Mouse (Mus musculus): ENCODE results near the gene Myt1l. TPM values are rescaled to one million over a fixed set of nuclear protein-coding genes. Genes with fewer than 3 reads are reported as not detected.

Myt1l gene
- total RNA-seq, 1 experiment from 2014 or later: not detected

- no peak for ATAC-seq (replicated peaks; ENCODE audit: low read depth, poor library complexity, severe bottlenecking)
Observed at GRCm38 (mm10) chr12:29938376-29939041, 410.3 kb downstream of the Myt1l start.

DNA sequence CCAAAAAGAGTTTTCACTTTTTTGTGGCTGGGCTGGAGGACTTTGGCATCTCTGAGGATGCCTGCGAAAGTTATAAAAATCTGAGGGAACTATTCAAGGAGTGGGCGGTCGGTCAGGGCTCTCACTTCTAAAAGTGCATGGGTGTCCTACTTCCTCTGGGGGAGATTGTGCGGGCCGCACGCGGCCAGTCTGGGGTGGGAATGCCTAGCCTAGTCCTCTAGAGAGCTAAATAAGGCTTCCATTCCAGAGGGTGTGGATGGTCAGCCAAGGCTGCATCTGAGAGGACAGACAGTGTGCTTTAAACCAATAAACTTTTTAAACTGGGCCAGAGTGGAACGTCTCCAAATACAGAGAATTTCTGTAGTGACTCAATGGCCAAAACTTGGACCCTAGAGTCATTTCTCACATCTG lies 411.1 kb downstream of the Myt1l start:
- no peak for ATAC-seq (replicated peaks; ENCODE audit: low read depth, poor library complexity, severe bottlenecking)

- no peak for ATAC-seq (replicated peaks; ENCODE audit: low read depth, poor library complexity, severe bottlenecking)
Observed at GRCm38 (mm10) chr12:29942435-29942834, 414.3 kb downstream of the Myt1l start.

GRCm38 (mm10) chr12:29944650-29945049 lies 416.5 kb downstream of the Myt1l start:
- no peak for ATAC-seq (replicated peaks; ENCODE audit: low read depth, poor library complexity, severe bottlenecking)

DNA sequence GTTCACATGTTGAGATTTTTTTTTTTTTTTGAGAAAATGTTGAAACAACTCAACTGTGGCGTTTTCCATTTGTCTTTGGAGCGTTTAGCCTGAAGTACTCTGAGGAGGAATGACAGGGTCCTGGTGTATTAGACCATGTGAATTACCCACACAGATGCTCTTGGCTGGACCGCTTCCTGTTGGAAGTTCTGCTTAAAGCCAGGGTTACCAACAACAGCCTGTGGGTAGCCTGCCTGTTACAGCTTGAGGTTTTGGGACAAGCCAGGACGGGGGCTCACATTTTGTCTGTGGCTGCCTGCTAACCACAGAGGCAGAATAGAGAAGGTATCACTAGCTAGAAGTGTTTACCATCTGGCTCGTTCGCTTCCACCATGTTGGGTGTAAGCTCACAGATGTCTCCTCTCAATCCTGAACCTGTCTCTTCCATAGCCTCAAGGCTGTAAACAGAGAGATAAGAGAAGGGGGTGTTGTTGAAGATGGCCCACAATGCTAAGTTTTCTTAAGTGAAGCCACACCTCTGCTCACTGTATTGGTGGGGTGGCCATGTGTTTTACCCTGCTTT lies 417.1 kb downstream of the Myt1l start:
- ATAC-seq (replicated peaks; ENCODE audit: low read depth, poor library complexity, severe bottlenecking): no peak

DNA sequence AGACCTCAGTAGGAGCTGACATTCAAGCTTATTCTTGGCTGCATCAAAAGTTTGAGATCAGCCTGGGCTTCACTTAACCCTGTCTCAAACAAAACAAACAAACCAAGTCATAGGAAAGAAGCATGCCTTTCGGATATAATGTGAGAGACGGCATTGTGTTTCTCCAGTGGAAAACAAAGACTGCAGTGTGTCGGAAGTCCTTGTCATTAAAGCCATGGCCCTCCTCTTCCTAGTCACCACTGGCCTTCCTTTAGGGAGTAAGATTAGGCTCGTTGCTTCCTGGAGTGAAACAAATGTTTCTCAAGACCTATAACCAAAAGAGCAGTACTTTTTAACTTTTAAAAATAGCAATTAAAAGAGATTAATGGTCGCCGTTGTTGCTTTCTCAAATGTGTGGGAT lies 422.9 kb downstream of the Myt1l start:
- no peak for ATAC-seq (replicated peaks; ENCODE audit: low read depth, poor library complexity, severe bottlenecking)

DNA sequence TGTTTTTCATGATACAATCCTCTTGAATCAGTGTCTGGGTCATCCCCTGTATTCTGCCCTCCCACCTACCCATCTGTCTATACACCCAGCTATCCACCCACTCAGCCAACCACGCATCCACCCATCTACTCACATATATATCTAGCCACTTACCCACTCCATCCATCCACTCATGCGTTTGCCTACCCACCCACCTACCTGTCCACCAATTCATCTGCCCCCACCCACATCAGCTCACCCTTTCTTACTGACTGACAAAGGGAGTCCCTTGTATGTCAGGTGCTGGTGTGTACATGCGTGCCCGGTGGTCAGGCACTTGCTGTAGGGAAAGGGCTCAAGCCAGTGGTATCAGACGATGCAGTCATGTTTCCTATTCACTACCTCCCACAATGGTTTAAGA lies 423.3 kb downstream of the Myt1l start:
- no peak for ATAC-seq (replicated peaks; ENCODE audit: low read depth, poor library complexity, severe bottlenecking)

GRCm38 (mm10) chr12:29952102-29952501 lies 423.9 kb downstream of the Myt1l start:
- no peak for ATAC-seq (replicated peaks; ENCODE audit: low read depth, poor library complexity, severe bottlenecking)

DNA sequence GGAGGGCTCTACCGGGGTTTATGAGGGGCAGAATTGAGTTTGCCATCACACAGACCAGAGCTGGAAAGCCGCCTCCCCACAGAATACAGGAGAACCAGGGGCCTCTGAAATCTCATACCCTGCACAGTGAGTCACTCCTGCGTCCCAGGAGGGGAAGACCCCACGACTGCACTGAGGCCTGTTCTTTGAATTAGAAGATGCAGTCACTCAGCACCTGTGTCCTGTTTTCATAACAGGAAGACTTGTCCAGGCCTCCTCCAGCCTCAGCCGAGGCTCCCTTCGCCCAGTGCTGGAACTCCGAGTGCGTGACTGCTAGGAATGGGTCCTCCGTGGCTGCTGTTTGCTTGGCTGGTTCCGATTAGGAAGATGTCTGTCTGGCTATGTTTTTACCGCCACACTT lies 425.8 kb downstream of the Myt1l start:
- no peak for ATAC-seq (replicated peaks; ENCODE audit: low read depth, poor library complexity, severe bottlenecking)

DNA sequence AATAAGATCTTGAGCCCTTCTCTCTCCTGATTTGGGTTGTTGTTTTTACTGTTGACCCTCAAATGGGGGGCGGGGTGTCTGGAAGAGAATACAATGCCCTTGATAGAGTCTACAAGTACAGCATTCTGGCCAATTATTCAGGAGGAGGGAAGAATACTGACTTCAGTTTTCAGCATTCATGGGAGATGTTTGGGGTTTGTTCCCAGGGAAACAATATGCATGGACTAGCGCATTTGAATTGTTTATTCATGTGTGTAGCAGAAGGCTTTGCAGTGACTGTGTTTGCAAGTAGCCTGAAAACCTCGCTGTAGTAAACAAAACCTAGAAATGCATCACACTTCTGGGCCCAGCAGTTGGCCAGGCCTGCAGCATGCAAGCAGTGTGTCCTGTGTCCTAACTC lies 426.3 kb downstream of the Myt1l start:
- no peak for ATAC-seq (replicated peaks; ENCODE audit: low read depth, poor library complexity, severe bottlenecking)

DNA sequence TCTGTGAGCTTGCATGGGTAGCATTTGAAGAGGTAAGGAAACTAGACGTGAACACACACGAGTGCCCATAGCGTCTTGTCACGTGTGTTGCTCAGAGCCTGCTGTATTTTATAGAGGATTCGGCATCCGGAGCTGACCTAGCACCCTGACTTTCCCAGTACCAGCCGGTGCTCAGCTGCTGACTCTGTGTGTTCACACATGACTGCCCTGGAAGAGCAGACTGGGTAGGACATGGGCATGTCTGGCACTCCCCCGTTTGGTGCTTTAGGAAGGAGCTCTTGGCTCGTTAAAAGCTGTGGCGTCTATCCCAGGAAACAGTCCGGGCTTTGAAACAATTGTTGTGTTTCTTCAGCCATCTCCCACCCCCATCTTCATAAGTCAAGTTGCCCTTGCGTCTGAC lies 428.8 kb downstream of the Myt1l start:
- no peak for ATAC-seq (replicated peaks; ENCODE audit: low read depth, poor library complexity, severe bottlenecking)

DNA sequence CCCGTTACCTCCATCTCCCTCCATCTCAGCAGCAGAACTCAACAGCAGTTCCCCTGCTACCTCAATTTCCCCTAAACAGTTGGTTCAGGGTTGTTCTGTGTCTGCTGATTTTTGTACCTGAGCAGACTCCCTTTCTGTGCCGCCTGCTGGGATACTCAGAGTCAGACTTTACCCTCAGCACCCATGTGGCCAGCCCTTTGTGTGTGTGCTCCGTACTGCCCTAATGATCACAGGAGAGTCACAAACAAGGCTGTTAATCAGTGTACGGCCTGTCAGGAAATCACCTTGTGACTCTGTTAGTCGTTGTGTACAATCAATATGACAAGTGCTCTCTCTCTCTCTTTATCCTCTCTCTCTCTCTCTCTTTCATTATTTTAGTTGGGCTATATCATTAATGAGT lies 430.5 kb downstream of the Myt1l start:
- ATAC-seq (replicated peaks; ENCODE audit: low read depth, poor library complexity, severe bottlenecking): no peak

- ATAC-seq (replicated peaks; ENCODE audit: low read depth, poor library complexity, severe bottlenecking): no peak
Observed at GRCm38 (mm10) chr12:29961041-29961440, 432.9 kb downstream of the Myt1l start.

DNA sequence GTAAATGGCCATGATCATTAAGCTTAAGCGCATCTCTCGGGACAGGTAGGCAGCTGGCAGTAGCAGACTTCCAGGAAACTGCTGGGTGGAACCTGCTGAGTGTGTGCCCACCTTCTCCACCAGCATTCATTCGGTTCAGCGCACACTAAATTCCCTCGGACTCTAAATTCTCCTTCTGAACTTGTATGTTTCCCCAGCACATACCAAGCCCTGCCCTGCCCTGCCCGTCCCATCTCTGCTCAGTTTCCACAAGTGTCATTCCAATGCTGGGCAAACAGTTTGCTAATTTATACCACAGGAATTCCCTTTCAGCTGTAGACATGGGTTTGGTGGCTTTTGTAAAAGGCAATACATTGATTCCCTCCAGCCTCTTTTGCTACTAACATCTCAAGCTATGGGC lies 436.8 kb downstream of the Myt1l start:
- no peak for ATAC-seq (replicated peaks; ENCODE audit: low read depth, poor library complexity, severe bottlenecking)

DNA sequence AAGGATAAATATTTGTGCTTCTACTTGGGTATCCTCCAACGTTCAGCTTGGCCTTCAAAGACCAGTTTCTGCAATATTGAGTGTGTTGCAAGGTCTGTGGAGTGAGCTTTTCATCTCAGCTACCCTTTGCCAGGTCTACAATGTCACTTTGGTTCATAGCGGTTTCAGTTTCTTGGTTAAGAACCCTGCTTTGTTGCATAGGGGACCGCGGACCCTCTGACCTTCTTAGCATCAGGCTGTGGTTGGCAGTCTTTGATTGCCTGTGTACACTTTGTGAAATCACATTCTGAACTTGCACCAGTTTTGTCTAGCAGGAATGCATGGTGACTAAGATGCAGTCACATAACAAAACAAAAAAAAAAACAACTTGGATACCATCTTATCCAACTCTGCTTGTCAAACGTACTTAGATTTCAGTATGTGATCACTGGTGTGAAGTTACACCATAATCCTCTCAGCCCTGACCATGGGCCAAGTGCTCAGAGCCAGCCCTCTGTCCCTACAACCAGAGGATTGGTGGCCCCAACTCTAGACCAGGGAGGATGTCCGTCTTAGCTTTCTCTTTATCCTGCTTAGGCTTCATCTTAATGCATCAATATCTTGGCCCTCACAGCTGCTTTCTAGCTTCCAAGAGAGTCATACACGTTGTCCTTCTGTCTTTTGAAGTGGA lies 443.7 kb downstream of the Myt1l start:
- ATAC-seq (replicated peaks; ENCODE audit: low read depth, poor library complexity, severe bottlenecking): no peak

GRCm38 (mm10) chr12:29972533-29972932 lies 444.3 kb downstream of the Myt1l start:
- ATAC-seq (replicated peaks; ENCODE audit: low read depth, poor library complexity, severe bottlenecking): no peak

Data from common myeloid progenitor, adult 5-6 weeks (primary cell).